Mouse (Mus musculus) hindbrain, embryonic 15.5 days (tissue): ENCODE data around the gene Galnt12. TPM values are rescaled to one million over a fixed set of nuclear protein-coding genes. Genes with fewer than 3 reads are reported as not detected.

Experiments used
- ATAC-seq: fragments of 200-750 bp; cut with Nextera tagmentation; 2 replicates; pipeline ENCODE4 v1.8.0; 2017; ENCODE audit warnings: low read depth, moderate number of reproducible peaks, moderate TSS enrichment; ENCODE audit not compliant: low FRiP score
- H3K27ac ChIP-seq: fragments of 300-500 bp; sonication (generic); replicated peaks from 2 replicates; pipeline ENCODE4 v1.5.1; 2015; ENCODE audit warnings: mild to moderate bottlenecking, inconsistent platforms
- H3K27me3 ChIP-seq: fragments of 300-500 bp; sonication (generic); 2 replicates; pipeline ENCODE4 v1.6.1; 2015; ENCODE audit warnings: control low read depth, inconsistent platforms
- H3K36me3 ChIP-seq: fragments of 300-500 bp; sonication (generic); 2 replicates; pipeline ENCODE4 v1.6.1; 2015; ENCODE audit warnings: control low read depth, inconsistent platforms
- H3K4me1 ChIP-seq: fragments of 300-500 bp; sonication (generic); replicated peaks from 2 replicates; pipeline ENCODE4 v1.6.1; 2015; ENCODE audit warnings: control low read depth, inconsistent platforms
- H3K4me2 ChIP-seq: fragments of 300-500 bp; sonication (generic); 2 replicates; pipeline ENCODE4 v1.6.1; 2015; ENCODE audit warnings: moderate library complexity, mild to moderate bottlenecking, inconsistent platforms
- H3K4me3 ChIP-seq: fragments of 300-500 bp; sonication (generic); 2 replicates; pipeline ENCODE4 v1.5.1; 2015; ENCODE audit warnings: mild to moderate bottlenecking, inconsistent platforms
- H3K9ac ChIP-seq: fragments of 300-500 bp; sonication (generic); 2 replicates; pipeline ENCODE4 v1.6.1; 2015; ENCODE audit warnings: inconsistent platforms
- H3K9me3 ChIP-seq: fragments of 300-500 bp; sonication (generic); 2 replicates; pipeline ENCODE4 v1.6.1; 2016; ENCODE audit warnings: control low read depth, inconsistent platforms
- WGBS: fragments of 180-500 bp; shearing (Covaris S2); methylation state at CpG from one replicate; pipeline ENCODE4 v1.1.7; 2015; 5-methylcytosine and 5-hydroxymethylcytosine counted together
- polyA plus RNA-seq: library from polyadenylated mRNA; unstranded; fragments of >200 nt; fragmentation: Nextera tagmentation; extraction: Ambion mirVana; gene quantifications from 2 replicates; pipeline ENCODE4 v1.2.1, GENCODE M21; 2015

Galnt12 gene
- polyA plus RNA-seq, 1 experiment from 2014 or later, result 1.0 TPM

DNA sequence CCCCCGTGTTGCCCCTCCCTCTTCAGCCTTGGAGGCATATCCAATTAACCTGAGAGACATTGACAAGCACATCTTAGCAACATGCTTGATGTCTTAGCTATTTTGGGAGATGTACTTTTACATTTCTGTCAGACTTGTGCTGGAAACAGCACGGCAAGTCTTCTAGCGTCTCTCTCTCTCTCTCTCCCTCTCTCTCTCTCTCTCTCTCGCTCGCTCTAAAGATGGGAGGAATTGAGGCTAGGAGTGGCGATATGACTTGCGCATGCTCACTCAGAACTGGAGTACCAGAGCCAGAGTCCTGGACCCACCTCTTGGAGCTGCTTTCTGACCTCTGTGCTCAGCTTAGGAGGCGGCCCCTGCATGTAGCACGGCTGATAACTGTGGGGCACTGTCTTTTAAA, 20.9 kb downstream of the Galnt12 start:
- Histone ChIP-seq H3K9ac (no peak overlapping the region), H3K36me3 (no peaks in the 10 kb centered on the region), H3K27me3 (no peaks in the 10 kb centered on the region), H3K4me3 (no peak overlapping the region), H3K9me3 (no peaks in the 10 kb centered on the region), H3K4me1 (no peaks in the 10 kb centered on the region), H3K27ac (no peak overlapping the region), H3K4me2 (no peak overlapping the region)
- peak; percentile 42; the same call in 1 of the 2 replicates for ATAC-seq
- WGBS, result 76% methylated on average over 9 of the region's 9 CpGs

DNA sequence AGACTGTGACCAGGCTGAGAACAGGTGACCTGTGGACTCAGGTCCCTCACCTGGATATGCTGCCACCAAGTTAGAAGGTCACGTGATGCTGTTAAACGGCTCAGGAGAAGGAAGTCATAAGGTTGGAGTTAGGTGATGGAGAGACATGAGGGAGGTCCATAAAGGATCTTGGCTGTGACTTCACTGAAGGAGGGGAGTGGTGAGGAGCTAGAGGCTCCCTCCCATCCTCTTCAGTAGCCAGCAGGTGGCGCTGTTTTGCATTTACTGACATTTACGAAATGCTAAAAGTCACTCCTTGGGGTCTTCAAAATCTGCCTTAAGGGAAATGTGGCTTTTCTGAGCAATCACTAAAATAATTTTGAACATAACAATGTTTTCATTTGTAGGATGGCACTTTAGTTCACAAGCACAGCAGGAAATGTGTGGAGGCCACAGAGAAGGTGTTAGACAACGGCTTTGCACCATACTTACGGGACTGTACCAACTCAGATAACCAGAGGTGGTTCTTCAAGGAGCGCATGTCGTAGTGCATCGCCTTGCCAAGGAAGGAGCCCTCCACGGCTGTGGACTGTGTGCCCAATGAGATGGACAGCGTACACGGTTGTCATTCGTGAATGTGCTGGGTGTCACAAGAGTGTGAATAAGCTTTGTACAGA, 30.5 kb downstream of the Galnt12 start:
- ATAC-seq, result peak; percentile 74
- H3K27ac ChIP-seq, result no peak overlapping the region
- H3K4me3 ChIP-seq, result no peak overlapping the region
- no peaks in the 10 kb centered on the region for H3K36me3 ChIP-seq
- H3K27me3 ChIP-seq, result no peaks in the 10 kb centered on the region
- H3K4me2 ChIP-seq, result no peak overlapping the region
- WGBS, result 66% methylated on average over 13 of the region's 13 CpGs
- no peaks in the 10 kb centered on the region for H3K4me1 ChIP-seq
- H3K9ac ChIP-seq, result no peak overlapping the region
- no peaks in the 10 kb centered on the region for H3K9me3 ChIP-seq

DNA sequence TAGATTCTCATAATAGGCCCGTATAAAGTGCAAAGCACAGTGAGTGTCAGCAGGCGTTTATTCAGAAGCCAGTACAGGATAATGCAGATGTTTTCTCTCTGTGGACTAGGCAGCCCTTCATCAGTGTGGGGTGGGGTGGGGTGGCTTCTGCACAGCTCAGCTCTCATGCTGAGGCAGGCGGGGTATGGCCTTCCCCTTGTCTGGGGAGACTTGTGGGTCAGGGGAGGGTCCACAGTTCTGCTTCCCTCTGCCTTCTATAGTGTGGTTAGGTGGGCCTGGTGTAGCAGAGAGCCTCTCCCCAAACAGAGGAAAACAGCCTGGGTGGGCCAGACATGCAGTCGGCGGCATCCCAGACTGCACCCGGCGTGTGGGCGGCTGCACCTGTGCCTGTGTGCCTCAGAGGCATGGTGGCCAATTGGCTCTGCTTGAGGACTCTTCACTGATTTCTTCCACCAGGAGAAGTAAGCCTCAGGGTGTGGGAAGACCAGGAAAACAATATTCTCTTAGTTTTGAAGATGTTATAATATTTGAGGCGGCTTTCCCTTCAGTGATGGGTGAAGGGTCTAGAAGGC, 32.5 kb downstream of the Galnt12 start:
- Histone ChIP-seq H3K4me2 (no peak overlapping the region), H3K9ac (no peak overlapping the region), H3K27ac (no peak overlapping the region), H3K27me3 (no peaks in the 10 kb centered on the region), H3K36me3 (no peaks in the 10 kb centered on the region), H3K4me1 (no peaks in the 10 kb centered on the region), H3K9me3 (no peaks in the 10 kb centered on the region), H3K4me3 (no peak overlapping the region)
- WGBS, result 82% methylated on average over 9 of the region's 9 CpGs
- no peak for ATAC-seq

DNA sequence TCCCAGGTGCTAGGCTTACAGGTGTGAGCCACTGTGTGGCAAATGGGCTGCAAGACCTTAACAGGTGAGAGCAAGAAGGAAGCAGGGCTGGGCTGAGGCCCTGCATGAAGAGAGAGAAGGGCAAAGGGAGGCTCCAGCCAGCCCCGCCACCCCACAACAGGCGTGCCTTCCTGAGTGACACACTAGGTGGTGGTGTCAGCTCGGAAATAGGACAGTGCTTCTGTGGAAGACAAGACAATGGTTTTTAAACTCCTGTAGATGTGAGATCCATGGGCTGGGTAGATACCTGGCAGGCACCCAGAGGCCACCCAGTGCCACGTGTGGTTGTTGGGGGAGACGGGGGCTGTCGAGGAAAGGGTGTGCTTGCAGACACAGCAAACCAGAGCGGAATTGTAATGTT, 36.8 kb downstream of the Galnt12 start:
- 82% methylated on average over 7 of the region's 7 CpGs for WGBS
- no peaks in the 10 kb centered on the region for H3K4me1 ChIP-seq
- no peak overlapping the region for H3K27ac ChIP-seq
- H3K4me2 ChIP-seq, result no peak overlapping the region
- peak; percentile 45; the same call in 1 of the 2 replicates for ATAC-seq
- H3K4me3 ChIP-seq, result no peak overlapping the region
- H3K36me3 ChIP-seq, result no peaks in the 10 kb centered on the region
- no peaks in the 10 kb centered on the region for H3K9me3 ChIP-seq
- H3K27me3 ChIP-seq, result no peaks in the 10 kb centered on the region
- H3K9ac ChIP-seq, result no peak overlapping the region

DNA sequence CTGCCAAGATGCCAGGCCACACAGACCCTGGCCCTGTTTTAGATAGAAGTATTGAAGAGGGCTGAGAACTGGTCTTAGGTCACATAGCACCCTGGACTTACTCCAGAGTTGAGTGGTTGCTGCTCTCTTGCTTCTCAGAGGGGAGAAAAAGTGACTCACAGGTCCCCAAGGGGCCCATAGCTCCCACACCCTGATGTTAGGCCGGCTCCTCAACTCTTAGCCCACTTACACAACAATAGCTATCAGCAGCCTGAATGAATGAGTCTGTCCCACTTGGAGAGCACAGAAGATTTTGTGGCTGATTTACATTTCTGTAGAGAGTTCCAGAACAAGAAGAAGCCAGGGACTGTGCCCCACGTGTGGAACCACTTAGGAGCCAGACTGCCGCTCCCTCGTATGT, 37.9 kb downstream of the Galnt12 start:
- H3K4me2 ChIP-seq, result no peak overlapping the region
- no peak overlapping the region for H3K4me3 ChIP-seq
- no peaks in the 10 kb centered on the region for H3K36me3 ChIP-seq
- no peak for ATAC-seq
- H3K9ac ChIP-seq, result no peak overlapping the region
- 59% methylated on average over 4 of the region's 4 CpGs for WGBS
- H3K9me3 ChIP-seq, result no peaks in the 10 kb centered on the region
- no peaks in the 10 kb centered on the region for H3K27me3 ChIP-seq
- no peaks in the 10 kb centered on the region for H3K4me1 ChIP-seq
- no peak overlapping the region for H3K27ac ChIP-seq

DNA sequence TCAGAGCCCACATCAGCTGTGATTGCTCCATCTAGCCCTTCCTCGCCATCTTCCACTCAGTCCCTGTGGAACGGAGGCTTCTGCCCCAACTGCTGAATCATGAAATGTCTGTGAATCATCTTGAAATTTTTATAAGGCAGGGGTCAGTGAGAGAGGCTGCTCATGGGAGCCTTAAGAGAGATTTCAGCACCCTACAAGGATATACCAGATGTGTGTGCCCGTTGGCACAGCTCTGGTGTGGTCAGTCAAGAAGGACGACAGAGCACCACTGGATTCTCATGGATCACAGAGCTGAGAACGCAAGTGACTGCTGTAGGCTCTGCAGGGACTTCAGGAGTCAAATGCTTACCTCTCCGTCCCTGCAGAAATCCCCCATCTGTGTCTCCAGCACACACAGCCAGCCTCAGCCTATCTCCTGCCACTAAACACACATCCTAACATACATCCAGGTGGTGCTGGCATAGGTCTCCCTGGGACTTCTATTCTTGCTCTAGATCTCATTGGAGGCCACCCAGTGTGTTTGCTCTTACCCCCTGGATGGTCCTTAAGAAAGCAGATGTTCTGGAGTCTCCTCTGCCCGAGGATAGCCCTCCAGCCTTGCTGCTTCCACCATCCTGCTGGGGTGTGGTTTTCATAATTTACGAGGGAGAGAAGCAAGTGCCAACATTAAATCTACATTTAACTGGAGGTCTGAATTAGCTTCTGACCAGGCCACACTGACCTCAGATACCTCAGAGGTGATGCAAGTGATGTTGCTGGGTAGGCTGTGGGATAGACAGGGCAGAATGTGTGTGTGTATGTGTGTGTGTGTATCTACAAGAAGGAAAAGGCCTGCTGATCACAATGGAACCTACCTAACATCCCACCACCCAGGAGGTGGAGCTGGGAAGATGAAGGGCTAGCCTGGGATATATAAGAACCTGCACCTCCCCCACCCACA, 38.7 kb downstream of the Galnt12 start:
- H3K4me2 ChIP-seq, result no peak overlapping the region
- H3K4me3 ChIP-seq, result no peak overlapping the region
- H3K9me3 ChIP-seq, result no peaks in the 10 kb centered on the region
- H3K36me3 ChIP-seq, result no peaks in the 10 kb centered on the region
- no peak overlapping the region for H3K27ac ChIP-seq
- no peak overlapping the region for H3K9ac ChIP-seq
- no peak for ATAC-seq
- 86% methylated on average over 8 of the region's 8 CpGs for WGBS
- no peaks in the 10 kb centered on the region for H3K4me1 ChIP-seq
- H3K27me3 ChIP-seq, result no peaks in the 10 kb centered on the region

DNA sequence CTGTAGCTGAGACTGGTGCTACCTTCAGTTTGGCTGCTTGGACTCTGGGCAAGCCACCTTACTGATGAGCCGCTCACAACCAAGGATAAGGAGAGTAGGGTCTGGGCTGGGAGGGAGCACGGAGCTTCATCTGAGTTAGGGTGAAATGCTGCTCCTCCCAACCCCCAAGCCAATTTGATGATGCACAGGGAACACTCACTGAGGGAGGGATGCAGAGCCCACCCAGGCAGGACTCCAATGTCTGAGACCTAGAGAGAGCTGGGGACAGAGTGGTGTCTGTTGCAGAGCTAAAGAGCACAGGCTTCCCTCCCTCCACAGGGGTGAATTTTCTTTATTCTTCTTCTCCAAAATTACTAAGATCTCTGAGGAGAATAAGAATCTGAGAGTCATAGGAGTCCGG, 40.2 kb downstream of the Galnt12 start:
- Histone ChIP-seq H3K9me3 (no peaks in the 10 kb centered on the region), H3K27ac (no peak overlapping the region), H3K36me3 (no peaks in the 10 kb centered on the region), H3K4me3 (no peak overlapping the region), H3K4me1 (no peaks in the 10 kb centered on the region), H3K4me2 (no peak overlapping the region), H3K9ac (no peak overlapping the region), H3K27me3 (no peaks in the 10 kb centered on the region)
- WGBS, result 88% methylated on average over 3 of the region's 3 CpGs
- no peak for ATAC-seq

DNA sequence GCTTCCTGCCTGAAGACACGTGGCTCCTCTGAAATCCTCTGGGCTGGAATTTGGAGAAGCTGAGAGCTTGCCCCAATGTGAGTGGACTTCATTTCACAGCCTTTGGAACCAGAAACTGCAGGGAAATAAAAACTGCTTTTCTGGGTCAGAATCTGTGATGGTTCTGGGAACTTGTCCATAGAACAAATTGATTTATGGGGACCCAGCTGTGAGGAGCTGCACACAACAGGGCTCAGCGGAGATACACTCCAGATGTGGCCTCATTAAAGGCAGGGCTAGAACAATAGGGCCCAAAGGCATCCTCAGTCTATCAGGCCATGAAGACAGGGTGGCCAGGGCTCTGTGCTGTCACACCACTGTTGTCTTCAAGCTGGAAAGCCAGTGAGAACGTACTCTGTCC, 40.7 kb downstream of the Galnt12 start:
- Histone ChIP-seq H3K9me3 (no peaks in the 10 kb centered on the region), H3K27me3 (no peaks in the 10 kb centered on the region), H3K4me1 (no peaks in the 10 kb centered on the region), H3K27ac (no peak overlapping the region), H3K36me3 (no peaks in the 10 kb centered on the region), H3K9ac (no peak overlapping the region), H3K4me2 (no peak overlapping the region), H3K4me3 (no peak overlapping the region)
- WGBS, result 35% methylated on average over 3 of the region's 3 CpGs
- no peak for ATAC-seq

DNA sequence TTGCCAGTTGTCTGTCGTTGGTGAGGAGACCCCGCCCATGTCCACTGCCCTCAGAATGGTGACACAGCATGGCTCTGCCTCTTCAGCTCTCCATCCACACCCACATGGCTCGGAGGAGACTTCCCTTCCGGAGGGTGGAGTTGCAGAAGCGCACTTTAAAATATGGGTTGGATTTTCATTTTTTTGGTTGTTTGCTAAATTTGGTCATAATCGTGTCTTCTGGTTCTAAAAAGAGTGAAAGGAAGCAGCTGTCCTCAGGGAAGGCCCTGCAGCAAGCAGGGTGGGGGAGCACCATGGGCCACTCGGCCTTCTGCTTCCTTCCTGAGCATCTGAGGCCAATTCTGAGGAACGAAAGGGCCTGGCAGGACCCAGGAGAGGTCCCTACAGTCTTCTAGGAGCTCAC, 45.0 kb downstream of the Galnt12 start:
- no peaks in the 10 kb centered on the region for H3K9me3 ChIP-seq
- no peaks in the 10 kb centered on the region for H3K27me3 ChIP-seq
- no peak overlapping the region for H3K4me3 ChIP-seq
- no peak for ATAC-seq
- H3K27ac ChIP-seq, result no peak overlapping the region
- H3K36me3 ChIP-seq, result no peaks in the 10 kb centered on the region
- no peak overlapping the region for H3K4me2 ChIP-seq
- 89% methylated on average over 8 of the region's 8 CpGs for WGBS
- H3K9ac ChIP-seq, result no peak overlapping the region
- peaks cover 7% of the 10 kb centered on the region for H3K4me1 ChIP-seq

DNA sequence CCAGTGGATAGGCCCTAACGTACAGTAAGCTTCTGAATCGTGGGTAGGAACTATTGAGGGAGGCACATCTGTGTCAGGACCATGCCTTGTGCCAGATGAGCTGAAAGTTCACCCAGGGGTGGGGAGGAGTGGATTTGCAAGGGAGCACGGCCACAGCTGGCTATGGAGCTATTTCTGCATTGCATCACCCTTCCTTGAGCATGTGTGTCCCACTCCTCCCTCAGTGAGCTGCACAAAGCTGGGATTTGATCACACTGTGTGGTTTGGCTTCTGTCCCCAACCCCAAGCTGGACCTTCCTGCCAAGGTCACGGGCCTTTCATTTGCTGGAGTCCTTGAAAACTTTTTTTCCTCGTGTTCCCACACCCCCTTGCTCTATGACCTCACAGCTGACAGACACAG, 45.8 kb downstream of the Galnt12 start:
- Histone ChIP-seq H3K4me3 (no peak overlapping the region), H3K9me3 (no peaks in the 10 kb centered on the region), H3K9ac (no peak overlapping the region), H3K4me1 (peaks cover 7% of the 10 kb centered on the region), H3K27me3 (no peaks in the 10 kb centered on the region), H3K27ac (no peak overlapping the region), H3K4me2 (no peak overlapping the region), H3K36me3 (no peaks in the 10 kb centered on the region)
- WGBS, result 78% methylated on average over 5 of the region's 5 CpGs
- ATAC-seq, result no peak

DNA sequence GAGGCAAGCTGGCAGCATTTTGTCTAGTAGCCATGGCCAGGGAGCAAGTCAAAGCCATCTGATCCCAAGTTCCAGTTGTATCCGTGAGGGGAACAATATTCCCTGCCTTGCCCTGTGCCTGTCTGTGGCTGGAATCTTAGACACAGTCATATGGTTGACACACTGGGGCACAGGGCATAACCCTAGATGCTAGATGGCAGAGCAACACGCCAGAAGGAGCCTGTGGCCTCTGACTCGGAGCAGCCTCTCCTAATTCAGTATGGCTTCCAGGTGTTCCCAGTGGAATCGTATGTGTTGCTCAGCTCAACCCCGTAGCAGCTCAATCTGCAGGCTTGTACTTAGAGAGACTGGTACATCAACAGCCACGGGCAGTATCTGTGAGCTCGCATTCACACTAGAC, 46.7 kb downstream of the Galnt12 start:
- WGBS, result 82% methylated on average over 7 of the region's 7 CpGs
- Histone ChIP-seq H3K4me2 (no peak overlapping the region), H3K27me3 (no peaks in the 10 kb centered on the region), H3K9me3 (no peaks in the 10 kb centered on the region), H3K27ac (no peak overlapping the region), H3K4me3 (no peak overlapping the region), H3K4me1 (peaks cover 7% of the 10 kb centered on the region), H3K36me3 (no peaks in the 10 kb centered on the region), H3K9ac (no peak overlapping the region)
- no peak for ATAC-seq
